Mouse (Mus musculus): ENCODE data around the gene Ppp1r10.
"Not testable (repeated sequence)": the region's sequence is repeated elsewhere in the genome, so short reads cannot be mapped to it uniquely, and the experiment has no call there.

The Ppp1r10 gene

DNA sequence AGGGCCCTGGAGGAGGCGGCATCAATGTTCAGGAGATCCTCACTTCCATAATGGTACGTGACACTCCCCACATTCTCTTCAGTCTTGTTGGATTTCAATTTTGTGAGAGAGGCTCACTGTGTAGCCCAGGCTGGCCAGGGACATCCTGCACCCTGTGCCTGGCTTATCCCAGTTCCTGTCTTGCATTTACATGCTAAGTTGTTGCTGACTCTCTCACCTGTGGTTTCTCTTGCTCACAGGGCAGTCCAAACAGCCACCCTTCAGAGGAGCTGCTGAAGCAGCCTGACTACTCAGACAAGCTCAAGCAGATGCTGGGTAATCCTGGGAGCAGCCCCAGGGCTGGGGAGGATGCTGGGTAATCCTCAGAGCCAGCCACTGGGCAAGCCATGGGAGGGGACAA lies 13.3 kb downstream of the Ppp1r10 start:
- in situ Hi-C loops (cut with MseI, MboI), result no loop called here

DNA sequence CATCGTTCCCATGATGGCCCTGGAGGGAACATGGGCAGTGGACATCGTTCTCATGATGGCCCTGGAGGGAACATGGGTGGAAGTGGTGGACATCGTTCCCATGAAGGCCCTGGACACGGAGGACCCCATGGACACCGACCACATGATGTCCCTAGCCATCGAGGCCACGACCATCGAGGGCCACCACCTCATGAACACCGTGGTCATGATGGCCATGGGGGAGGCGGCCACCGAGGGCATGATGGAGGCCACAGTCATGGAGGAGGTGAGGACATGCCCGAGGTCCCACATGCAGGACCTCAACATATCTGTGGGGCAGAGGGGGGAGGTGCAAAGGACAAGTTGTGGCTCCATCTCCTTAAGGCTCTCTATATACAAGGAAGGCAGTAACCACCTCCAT lies 14.4 kb downstream of the Ppp1r10 start:
- in situ Hi-C loops (cut with MseI, MboI), result no loop called here

DNA sequence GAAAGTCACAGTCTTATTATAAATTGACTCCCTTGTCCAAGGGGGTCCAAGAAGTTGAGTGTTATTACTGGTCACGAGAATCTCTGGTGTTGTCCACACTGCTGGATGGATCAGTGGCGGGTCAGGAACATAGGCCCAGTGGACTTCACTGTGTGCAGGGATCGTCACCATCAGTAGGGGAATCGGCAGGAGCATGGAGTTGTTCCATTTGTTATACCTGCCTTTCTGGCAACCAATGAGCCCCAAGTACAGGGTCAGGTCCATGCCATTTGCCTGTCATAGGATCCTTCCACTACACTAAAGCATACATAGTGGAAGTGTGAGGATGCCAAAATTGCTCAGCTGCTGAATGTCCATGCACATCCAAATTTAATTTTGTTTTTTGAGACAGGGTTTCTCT lies 16.4 kb downstream of the Ppp1r10 start:
- in situ Hi-C loops (cut with MseI, MboI), result no loop called here

DNA sequence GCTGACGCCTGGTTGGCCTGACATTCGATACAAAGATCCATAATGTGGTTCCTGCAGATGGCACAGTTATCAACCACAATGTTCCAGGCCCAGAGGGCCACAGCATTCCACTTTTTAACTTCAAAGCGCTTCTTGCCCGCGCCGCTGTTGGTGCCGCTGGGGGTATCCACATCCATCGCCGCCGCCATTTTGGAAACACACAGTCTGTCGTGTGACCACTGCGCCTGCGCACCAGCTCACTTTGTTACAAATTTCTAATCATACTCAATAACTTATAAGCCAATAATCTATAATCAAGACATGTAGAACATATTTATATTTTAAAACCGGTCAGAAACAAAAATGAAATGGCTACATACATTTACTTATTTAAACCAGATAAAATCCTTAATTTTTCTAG lies 19.5 kb downstream of the Ppp1r10 start:
- in situ Hi-C loops (cut with MseI, MboI), result loop anchor here (5.0 kb wide), 1 partner anchor 57 kb away; no protein-coding TSS in a partner anchor

DNA sequence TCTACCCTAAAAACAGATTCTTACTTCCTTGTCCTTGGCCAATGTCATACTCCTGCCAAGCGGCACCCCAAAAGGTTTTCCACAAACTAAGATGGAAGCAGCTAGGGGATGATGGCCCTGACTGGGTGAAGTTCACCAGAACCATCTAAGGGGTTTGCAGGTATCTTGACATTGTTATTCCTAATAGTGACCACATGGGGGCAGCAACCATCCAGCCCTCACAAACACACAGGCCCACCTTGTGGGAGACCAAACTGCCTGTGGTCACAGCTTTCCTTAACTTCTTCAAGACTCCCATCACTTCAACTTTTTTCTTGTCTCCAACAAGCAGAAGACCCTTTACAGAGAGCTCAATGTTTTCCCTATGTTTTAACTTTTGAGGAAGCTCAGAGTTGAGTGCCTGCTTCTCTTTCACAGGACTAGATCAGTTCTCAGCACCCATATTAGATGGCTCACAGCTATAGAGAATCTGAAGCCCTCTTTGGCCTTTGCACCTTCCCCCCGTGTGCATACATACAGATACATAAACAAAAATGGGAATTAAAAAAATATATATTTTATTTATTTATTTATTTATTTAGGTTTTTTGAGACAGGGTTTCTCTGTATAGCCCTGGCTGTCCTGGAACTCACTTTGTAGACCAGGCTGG lies 21.6 kb downstream of the Ppp1r10 start:
- in situ Hi-C loops (cut with MseI, MboI), result loop anchor here (5.0 kb wide), 1 partner anchor 54 kb away; no protein-coding TSS in a partner anchor

DNA sequence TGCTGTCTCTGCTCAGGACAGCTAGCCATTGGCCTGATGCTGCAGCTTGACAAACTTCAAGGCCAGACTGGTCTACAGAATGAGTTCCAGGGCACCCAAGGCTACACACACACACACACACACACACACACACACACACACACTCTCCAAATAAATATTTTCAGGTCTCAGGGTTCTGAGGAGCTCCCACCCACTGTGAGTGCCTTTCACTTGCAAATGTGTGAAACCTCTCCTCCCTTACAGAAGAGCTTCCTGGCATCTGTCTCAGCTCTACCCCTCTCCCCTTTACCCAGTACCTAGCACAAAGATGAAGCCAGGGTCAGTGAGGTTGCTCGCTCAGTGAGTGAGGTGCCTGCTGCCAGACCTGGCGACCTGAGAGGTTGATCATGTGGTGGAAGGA lies 22.9 kb downstream of the Ppp1r10 start:
- in situ Hi-C loops (cut with MseI, MboI), result loop anchor here (5.0 kb wide), 1 partner anchor 53 kb away; no protein-coding TSS in a partner anchor

DNA sequence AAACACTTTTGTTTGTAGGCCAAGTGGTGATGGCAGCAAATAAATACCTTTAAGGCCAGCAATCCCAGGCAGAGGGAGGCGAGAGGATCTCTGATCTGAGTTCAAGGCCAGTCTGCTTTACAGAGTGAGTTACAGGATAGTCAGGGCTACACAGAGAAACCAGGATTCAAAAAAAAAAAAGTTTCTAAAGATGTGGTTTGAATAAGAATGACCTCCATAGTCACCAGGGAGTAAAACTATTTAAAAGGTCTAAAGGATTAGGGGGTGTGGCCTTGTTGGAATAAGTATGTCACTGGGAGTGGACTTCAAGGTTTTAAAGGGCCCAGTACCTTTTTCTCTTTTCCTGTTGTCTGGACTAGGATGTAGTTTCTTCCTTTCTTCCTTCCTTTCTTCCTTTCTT lies 23.7 kb downstream of the Ppp1r10 start:
- in situ Hi-C loops (cut with MseI, MboI), result loop anchor here (5.0 kb wide), 1 partner anchor 52 kb away; no protein-coding TSS in a partner anchor

DNA sequence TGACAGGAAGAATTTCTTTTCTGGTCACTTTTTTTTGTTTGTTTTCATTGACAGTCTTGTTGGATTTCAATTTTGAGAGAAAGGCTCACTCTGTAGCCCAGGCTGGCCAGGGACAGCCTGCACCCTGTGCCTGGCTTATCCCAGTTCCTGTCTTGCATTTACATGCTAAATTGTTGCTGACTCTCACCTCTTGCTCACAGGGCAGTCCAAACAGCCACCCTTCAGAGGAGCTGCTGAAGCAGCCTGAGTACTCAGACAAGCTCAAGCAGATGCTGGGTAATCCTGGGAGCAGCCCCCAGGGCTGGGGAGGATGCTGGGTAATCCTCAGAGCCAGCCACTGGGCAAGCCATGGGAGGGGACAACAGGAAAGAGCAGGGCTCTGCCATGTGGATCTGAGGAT lies 34.7 kb downstream of the Ppp1r10 start:
- in situ Hi-C loops (cut with MseI, MboI), result not testable (repeated sequence)

DNA sequence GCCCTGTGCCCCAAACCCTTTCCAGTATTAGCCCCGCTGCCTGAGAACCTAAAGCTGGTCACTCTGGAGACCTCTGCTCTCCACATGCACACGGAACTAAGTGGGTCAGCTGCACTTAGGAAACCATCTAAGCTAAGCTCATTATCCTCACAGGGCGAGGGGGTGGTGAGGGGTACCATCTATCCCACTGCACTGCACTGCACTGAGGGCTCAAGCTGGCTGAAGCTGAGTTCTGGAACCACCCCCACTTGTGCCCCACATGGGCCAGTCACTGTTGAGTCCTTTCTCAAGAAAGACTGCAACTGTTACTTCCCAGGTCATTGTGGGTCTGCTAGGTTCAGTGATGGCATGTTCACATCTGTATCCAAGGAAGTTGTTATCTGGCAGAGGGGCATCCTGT lies 36.3 kb downstream of the Ppp1r10 start:
- in situ Hi-C loops (cut with MseI, MboI), result not testable (repeated sequence)

DNA sequence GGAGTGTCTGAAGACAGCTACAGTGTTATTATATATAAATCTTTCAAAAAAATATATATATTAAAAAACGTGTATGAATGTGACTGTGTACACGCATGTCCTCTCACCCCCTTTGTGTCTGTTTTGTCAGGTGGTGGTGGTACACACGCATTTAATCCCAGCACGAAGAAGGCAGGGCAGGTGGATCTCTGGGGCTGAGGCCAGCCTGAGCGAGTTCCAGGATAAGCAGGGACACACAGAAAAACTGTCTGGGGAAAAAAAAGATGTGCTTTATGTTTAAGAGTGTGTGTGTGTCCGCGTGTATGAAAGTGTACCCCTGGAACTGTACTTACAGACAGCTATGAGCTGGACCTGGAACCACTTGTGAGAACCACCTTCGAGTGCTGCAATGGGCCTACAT lies 38.4 kb downstream of the Ppp1r10 start:
- in situ Hi-C loops (cut with MseI, MboI), result no loop called here

DNA sequence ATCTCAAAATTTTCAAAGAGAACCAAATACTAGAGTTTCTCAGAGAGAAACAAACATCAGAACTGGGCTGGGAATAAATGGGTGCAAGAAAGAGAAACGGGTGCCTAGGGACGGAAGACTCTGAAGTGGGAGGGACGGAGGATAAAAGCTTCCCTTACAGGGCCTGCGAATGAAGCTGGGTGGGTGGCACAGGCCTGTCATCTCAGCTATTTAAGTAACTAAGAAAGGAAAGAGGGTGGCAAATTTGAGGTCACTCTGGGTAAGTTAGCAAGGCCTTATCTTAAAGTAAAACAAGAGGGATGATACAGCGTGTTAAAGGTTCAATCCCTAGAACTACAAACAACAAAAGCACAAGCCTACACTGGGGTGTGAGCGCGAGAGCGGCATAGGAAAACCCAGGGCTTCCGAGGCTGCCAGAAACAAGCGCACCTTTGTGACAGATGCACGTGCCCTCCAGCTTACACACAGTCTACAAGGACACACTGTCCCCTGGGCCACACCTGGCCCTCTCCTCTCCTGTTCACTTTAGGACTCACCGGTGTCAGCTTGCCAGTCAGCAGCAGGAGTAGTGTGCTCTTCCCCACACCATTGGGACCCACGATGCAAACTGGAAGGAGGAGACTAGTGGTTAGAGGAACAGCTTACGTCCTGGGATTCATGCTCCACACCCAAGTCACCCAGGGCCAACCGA lies 42.4 kb downstream of the Ppp1r10 start:
- in situ Hi-C loops (cut with MseI, MboI), result no loop called here

DNA sequence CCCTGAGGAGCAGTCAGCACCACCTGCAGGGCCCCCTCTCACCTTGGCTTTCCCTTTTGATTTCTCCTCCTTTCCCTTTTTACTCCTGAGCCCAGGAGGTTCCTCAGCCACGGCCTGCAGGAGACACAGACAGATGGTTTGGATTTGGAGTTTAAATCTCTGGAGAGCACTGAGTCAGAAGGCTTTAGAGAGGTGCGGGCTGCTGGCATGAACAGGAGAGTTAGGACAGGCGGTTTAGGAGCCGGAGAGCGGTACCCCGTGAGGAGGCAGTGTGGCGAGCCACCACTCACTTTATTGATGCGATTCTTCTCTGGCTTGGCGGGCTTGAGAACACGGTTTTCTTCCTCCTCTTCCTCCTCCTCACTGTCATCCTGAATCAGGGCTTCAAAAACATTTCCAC lies 47.0 kb downstream of the Ppp1r10 start:
- in situ Hi-C loops (cut with MseI, MboI), result no loop called here

DNA sequence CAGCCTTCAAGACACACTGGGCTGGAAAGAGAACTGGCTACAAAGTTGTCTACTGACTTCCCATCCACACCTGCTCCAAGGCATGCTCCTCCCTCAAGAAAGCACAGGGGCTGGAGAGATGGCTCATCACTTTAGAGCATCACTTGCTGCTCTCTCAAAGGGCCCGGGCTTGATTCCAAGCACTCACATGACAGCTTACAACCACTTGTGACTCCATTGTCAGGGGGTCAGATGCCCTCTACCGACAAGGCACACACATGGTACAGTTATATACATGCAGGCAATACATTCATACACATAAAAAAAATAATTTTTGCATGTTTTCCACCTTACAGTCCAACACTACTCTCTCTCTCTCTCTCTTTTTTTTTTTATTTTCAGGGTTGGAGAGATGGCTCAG lies 51.4 kb downstream of the Ppp1r10 start:
- in situ Hi-C loops (cut with MseI, MboI), result no loop called here

DNA sequence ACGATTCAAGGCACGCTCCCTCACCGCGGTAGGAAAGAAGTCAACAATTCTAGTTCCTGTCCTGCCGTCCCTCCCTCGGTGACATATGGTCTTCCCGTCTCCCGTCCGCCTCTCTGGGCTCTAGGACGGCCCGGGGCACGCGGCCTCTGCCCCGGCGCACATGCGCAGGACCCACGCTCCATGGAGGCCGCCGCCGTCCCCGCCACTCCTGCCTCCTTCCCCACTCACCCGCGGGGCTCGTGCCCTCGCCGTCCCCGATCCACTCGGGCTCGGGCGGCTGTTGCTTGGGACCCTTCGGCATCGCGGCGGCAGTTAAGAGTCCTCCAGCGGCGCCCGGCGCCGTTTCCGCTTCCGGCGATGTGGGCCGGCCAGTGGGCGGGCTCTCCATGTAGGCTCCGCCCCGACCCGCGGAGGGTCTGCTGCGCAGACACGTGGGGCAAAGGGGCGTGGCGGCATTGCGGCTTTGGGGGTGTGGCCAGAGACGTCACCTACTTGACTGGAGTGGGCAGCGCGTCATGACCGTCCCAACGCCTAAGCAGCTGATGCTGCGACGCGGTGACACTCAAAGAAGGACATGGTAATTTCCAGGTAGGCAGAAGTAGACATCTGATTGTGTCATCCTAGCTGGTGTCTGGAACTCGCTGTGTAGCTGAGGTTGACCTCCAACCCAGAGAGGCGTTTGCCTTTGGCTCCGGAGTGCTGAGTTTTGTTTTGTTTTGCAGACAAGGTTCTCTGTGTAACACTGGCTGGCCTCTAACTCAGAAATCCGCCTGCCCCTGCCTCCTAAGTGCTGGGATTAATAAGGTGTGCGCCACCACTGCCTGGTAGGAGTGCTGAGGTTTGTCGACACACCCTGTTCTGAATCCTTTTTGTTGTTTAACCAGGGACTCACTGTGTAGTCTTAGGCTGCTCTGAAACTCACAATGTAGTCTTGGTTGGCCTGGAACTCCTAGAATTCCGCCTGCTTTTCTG lies 53.5 kb downstream of the Ppp1r10 start, which contains the start of gene Abcf1:
Abcf1 (minus strand) TSS at position 344 of the 972 bp plus-strand sequence.
- in situ Hi-C loops (cut with MseI, MboI), result no loop called here

DNA sequence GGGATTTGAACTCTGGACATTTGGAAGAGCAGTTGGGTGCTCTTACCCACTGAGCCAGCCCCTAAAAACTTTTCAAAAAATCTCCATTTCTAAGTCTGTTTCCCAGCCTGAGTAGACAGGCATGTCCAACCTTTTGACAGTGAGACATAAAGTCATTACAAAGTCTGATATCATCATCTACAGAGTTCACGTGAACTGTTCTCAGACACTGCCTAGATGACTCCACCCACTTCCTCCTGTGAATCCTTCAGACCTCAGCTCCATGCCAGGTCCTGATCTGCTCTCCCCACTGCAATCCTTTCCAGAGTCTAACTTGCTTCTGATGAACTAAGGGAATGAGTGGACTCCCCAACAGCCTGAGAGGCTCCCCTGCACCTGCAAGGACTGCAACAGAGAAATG lies 55.9 kb downstream of the Ppp1r10 start:
- in situ Hi-C loops (cut with MseI, MboI), result no loop called here

DNA sequence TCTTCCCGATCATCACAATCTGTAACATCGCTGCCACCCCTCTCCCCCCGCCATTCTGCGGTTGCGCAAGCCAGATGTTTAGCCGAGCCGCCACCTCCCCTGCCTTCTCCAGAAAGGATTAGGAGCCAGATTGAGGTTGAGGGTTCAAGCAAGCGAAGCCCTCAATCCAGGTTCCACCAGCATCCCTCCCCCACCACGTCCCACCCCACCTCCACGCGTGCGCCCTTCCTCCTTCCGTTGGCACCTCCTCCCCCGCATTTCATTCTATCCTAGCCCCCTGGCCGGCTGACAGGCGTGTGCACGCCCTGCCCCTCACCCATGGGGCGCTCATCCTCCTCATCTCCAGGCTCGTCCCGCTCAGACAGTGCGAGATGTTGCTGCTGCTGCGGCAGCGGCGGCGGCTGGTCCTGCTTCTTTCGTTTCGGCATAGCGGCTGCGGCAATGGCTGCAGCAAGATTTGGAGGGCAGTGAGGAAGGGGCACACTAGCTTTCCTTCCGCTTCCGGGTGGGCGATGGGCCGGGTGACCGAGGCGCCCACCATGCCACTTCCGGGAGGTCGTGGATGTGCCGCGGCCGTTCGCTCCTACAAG lies 62.7 kb downstream of the Ppp1r10 start:
- in situ Hi-C loops (cut with MseI, MboI), result no loop called here

DNA sequence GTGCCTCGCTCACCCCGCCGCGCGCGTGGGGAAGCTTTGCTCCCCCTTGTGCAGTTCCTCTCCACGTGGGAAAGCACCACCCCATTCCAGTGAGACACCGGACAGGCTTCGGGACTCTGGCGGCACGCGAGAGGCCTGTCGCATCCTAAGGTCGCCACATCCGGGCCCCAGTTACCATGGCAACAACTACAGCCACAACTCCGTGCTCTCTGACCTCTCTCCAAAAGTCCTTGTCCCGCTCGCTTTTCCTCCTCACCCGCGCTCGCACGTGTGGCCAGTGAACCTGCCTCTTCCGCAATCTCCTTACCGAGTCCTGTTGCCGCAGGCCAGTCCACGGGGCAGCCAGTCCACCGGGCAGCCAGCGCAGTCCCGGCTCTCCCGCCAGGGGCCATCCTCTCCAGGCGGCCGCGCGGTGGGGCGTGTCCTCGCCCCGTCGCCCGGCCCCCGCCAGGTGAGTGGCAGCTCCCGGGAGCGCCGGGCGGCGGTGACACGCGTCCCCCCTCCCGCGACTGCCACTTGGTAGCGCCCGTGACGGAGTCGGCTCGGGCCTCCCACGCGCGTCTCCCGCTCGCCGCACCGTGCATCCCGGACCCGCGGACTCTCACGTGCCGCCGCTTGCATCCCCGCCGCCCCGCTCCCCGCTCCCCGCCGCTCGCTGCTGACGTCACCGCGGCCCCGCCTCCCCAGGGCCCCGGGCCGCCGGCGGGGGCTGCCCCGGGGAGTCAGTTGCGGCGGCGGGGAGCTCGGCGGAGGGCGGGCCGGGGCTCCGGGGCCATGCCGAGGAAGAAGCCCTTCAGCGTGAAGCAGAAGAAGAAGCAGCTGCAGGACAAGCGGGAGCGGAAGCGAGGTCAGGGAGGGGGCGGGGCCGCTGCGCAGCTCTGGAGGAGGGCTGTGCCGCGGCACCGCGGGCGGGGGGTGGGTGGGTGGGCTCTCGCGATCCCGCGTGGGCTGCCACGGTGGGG lies 63.4 kb downstream of the Ppp1r10 start, which contains the start of the genes Gnl1 and Prr3:
Gnl1 (plus strand) TSS at position 451 of the 962 bp plus-strand sequence.
Prr3 (minus strand) TSS at position 836 of the 962 bp plus-strand sequence.
- in situ Hi-C loops (cut with MseI, MboI), result no loop called here

DNA sequence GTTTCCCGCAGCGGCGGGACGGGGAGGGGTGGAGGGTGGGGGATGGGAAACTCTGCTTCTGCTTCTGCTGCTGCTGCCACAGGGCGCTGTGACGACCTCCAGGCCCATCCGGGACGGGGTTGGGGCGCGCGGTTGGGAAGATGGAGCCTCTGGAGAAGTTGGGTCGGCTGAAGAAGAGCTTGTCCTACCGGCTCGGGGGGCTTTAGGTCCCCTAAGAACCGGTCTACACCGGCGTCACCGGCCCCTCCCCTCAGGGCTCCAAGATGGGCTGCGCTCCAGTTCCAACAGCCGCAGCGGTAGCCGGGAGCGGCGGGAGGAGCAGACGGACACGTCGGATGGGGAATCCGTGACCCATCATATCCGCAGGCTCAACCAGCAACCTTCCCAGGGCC lies 64.1 kb downstream of the Ppp1r10 start:
- in situ Hi-C loops (cut with MseI, MboI), result no loop called here

DNA sequence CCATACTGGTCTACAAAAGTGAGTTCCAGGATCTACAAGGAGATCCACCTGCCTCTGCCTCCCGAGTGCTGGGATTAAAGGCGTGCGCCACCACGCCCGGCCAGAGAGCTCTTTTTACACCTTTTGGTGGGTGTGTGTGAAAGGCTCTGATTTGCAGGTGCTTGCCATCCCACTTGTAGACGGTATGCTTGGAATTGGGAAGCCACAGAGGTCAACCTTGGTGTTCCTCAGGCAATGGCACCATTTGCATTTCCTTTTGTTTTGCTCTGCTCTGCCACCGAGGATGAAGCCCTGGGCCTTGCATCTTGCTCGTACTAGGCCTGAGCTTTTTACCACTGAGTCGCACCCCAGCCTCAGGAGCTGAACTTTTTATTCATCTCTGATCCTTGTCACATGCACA lies 65.5 kb downstream of the Ppp1r10 start:
- in situ Hi-C loops (cut with MseI, MboI), result no loop called here
